Mouse (Mus musculus) forebrain, embryonic 10.5 days (tissue): ENCODE results near the gene 1700022I11Rik. TPM values are rescaled to one million over a fixed set of nuclear protein-coding genes. Genes with fewer than 3 reads are reported as not detected.
A peak's percentile ranks its signal among the peaks of the same experiment; 100 is the strongest.

Source experiments
- DNase-seq: peaks from one replicate; pipeline ENCODE4 v3.0.0-alpha.2; 2017; ENCODE audit warnings: low spot score; ENCODE audit errors: extremely low spot score
- H3K27ac ChIP-seq: fragments of 300-500 bp; sonication (generic); 2 replicates; pipeline ENCODE4 v1.5.1; 2016; ENCODE audit warnings: mild to moderate bottlenecking
- H3K27me3 ChIP-seq: fragments of 300-500 bp; sonication (generic); 2 replicates; pipeline ENCODE4 v1.6.1; 2016; ENCODE audit warnings: mild to moderate bottlenecking; ENCODE audit not compliant: poor library complexity, severe bottlenecking
- H3K36me3 ChIP-seq: fragments of 300-500 bp; sonication (generic); replicated peaks from 2 replicates; pipeline ENCODE4 v1.6.1; 2016; ENCODE audit warnings: mild to moderate bottlenecking, moderate library complexity
- H3K4me1 ChIP-seq: fragments of 300-500 bp; sonication (generic); 2 replicates; pipeline ENCODE4 v1.6.1; 2016
- H3K4me3 ChIP-seq: fragments of 300-500 bp; sonication (generic); 2 replicates; pipeline ENCODE4 v1.5.1; 2016; ENCODE audit warnings: mild to moderate bottlenecking, moderate library complexity
- H3K9me3 ChIP-seq: fragments of 300-500 bp; sonication (generic); 2 replicates; pipeline ENCODE4 v1.6.1; 2016; ENCODE audit warnings: mild to moderate bottlenecking, moderate library complexity
- WGBS: fragments of 180-500 bp; shearing (Covaris S2); methylation state at CpG from one replicate; pipeline ENCODE4 v1.1.7; 2016; 5-methylcytosine and 5-hydroxymethylcytosine counted together
- polyA plus RNA-seq: library from polyadenylated mRNA; unstranded; fragments of >200 nt; fragmentation: Nextera tagmentation; extraction: Ambion mirVana; gene quantifications from 2 replicates; pipeline ENCODE4 v1.2.1, GENCODE M21; 2016

Gene 1700022I11Rik
- polyA plus RNA-seq, 1 experiment from 2014 or later = 0.52 TPM

GRCm38 (mm10) chr4:42945043-42945442, 24.4 kb upstream of the 1700022I11Rik start:
- WGBS = 13% methylated on average over 6 of the region's 6 CpGs
- no peak for DNase-seq
- H3K4me3 ChIP-seq = no peak overlapping the region

GRCm38 (mm10) chr4:42945445-42945844, 24.0 kb upstream of the 1700022I11Rik start:
- no peak overlapping the region for H3K27ac ChIP-seq
- no peaks in the 10 kb centered on the region for H3K36me3 ChIP-seq
- H3K4me1 ChIP-seq = peaks cover 45% of the 10 kb centered on the region
- 88% methylated on average over 3 of the region's 3 CpGs for WGBS
- no peaks in the 10 kb centered on the region for H3K9me3 ChIP-seq
- H3K4me3 ChIP-seq = no peak overlapping the region
- no peak for DNase-seq
- peaks cover 28% of the 10 kb centered on the region for H3K27me3 ChIP-seq

More at GRCm38 (mm10) chr4:42945043-42945442, 24.4 kb upstream of the 1700022I11Rik start:
- Histone ChIP-seq H3K27me3 (peaks cover 28% of the 10 kb centered on the region), H3K9me3 (no peaks in the 10 kb centered on the region), H3K27ac (no peak overlapping the region), H3K4me1 (peaks cover 41% of the 10 kb centered on the region), H3K36me3 (no peaks in the 10 kb centered on the region)

GRCm38 (mm10) chr4:42945952-42946351, 23.5 kb upstream of the 1700022I11Rik start:
- peaks cover 28% of the 10 kb centered on the region for H3K27me3 ChIP-seq
- H3K4me1 ChIP-seq = peaks cover 50% of the 10 kb centered on the region
- peak; percentile 66 for DNase-seq
- H3K4me3 ChIP-seq = no peak overlapping the region
- H3K9me3 ChIP-seq = no peaks in the 10 kb centered on the region
- no peaks in the 10 kb centered on the region for H3K36me3 ChIP-seq
- 11% methylated on average over 5 of the region's 5 CpGs for WGBS
- no peak overlapping the region for H3K27ac ChIP-seq

- DNase-seq = peak; percentile 61
- Histone ChIP-seq H3K4me1 (peaks cover 57% of the 10 kb centered on the region), H3K27ac (no peak overlapping the region), H3K4me3 (0 out of 2 replicates have a peak overlapping the region, but pooled peaks have one; percentile 7), H3K27me3 (peaks cover 28% of the 10 kb centered on the region), H3K36me3 (no peaks in the 10 kb centered on the region), H3K9me3 (no peaks in the 10 kb centered on the region)
- whole genome bisulfite sequencing = 46% methylated on average over 10 of the region's 10 CpGs
These were observed 22.6 kb upstream of the 1700022I11Rik start for GRCm38 (mm10) chr4:42946733-42947290.

- H3K4me3 ChIP-seq = peak overlapping the region; percentile 90; the same call in 1 of the 2 replicates
- H3K4me1 ChIP-seq = peaks cover 74% of the 10 kb centered on the region
- peaks cover 9% of the 10 kb centered on the region; the same call in 1 of the 2 replicates for H3K36me3 ChIP-seq
- peaks cover 28% of the 10 kb centered on the region for H3K27me3 ChIP-seq
- DNase-seq = no peak
- 0 out of 2 replicates have a peak overlapping the region, but pooled peaks have one; percentile 98 for H3K27ac ChIP-seq
- no peaks in the 10 kb centered on the region for H3K9me3 ChIP-seq
- 53% methylated on average over 13 of the region's 13 CpGs for WGBS
These were observed 20.9 kb upstream of the 1700022I11Rik start for GRCm38 (mm10) chr4:42948527-42948926.

GRCm38 (mm10) chr4:42949051-42949675, 20.2 kb upstream of the 1700022I11Rik start:
- Histone ChIP-seq H3K4me1 (peaks cover 80% of the 10 kb centered on the region), H3K36me3 (peaks cover 9% of the 10 kb centered on the region; the same call in 1 of the 2 replicates), H3K27me3 (peaks cover 28% of the 10 kb centered on the region), H3K9me3 (no peaks in the 10 kb centered on the region), H3K27ac (peak overlapping the region; percentile 98), H3K4me3 (peak overlapping the region; percentile 90)
- DNase-seq = peak; percentile 37
- WGBS = 17% methylated on average over 14 of the region's 14 CpGs

- peak; percentile 95 for DNase-seq
- H3K4me3 ChIP-seq = peak within 1 kb of the TSS; percentile 90
- peak within 1 kb of the TSS; percentile 98 for H3K27ac ChIP-seq
- H3K27me3 ChIP-seq = peaks cover 28% of the 10 kb centered on the region
- peaks cover 85% of the 10 kb centered on the region for H3K4me1 ChIP-seq
- peaks cover 11% of the 10 kb centered on the region for H3K36me3 ChIP-seq
- 1% methylated on average over 39 of the region's 39 CpGs for WGBS
- no peaks in the 10 kb centered on the region for H3K9me3 ChIP-seq
These were observed 19.7 kb upstream of the 1700022I11Rik start, which contains the start of gene Dnajb5 for GRCm38 (mm10) chr4:42949676-42950051. Gene Dnajb5 (plus strand): TSS chr4:42949814.

GRCm38 (mm10) chr4:42950065-42950558, 19.3 kb upstream of the 1700022I11Rik start:
- peak; percentile 86 for DNase-seq
- WGBS = 2% methylated on average over 25 of the region's 27 CpGs
- Histone ChIP-seq H3K4me1 (peaks cover 86% of the 10 kb centered on the region), H3K27ac (peak overlapping the region; percentile 98), H3K27me3 (peaks cover 28% of the 10 kb centered on the region), H3K9me3 (no peaks in the 10 kb centered on the region), H3K4me3 (peak overlapping the region; percentile 90), H3K36me3 (peaks cover 16% of the 10 kb centered on the region)

- H3K27ac ChIP-seq = 0 out of 2 replicates have a peak overlapping the region, but pooled peaks have one; percentile 26
- peak overlapping the region; percentile 90; the same call in 1 of the 2 replicates for H3K4me3 ChIP-seq
- peaks cover 23% of the 10 kb centered on the region for H3K27me3 ChIP-seq
- H3K9me3 ChIP-seq = no peaks in the 10 kb centered on the region
- DNase-seq = no peak
- peaks cover 26% of the 10 kb centered on the region for H3K36me3 ChIP-seq
- peaks cover 81% of the 10 kb centered on the region for H3K4me1 ChIP-seq
- 67% methylated on average over 11 of the region's 11 CpGs for WGBS
These were observed 17.9 kb upstream of the 1700022I11Rik start for GRCm38 (mm10) chr4:42951206-42952195.

- peak overlapping the region; percentile 22; the same call in 1 of the 2 replicates for H3K4me3 ChIP-seq
- H3K9me3 ChIP-seq = no peaks in the 10 kb centered on the region
- WGBS = 87% methylated on average over 7 of the region's 7 CpGs
- peaks cover 36% of the 10 kb centered on the region for H3K36me3 ChIP-seq
- peak overlapping the region; percentile 27; the same call in 1 of the 2 replicates for H3K27ac ChIP-seq
- H3K4me1 ChIP-seq = peaks cover 70% of the 10 kb centered on the region
- no peak for DNase-seq
- H3K27me3 ChIP-seq = peaks cover 12% of the 10 kb centered on the region
These were observed 16.8 kb upstream of the 1700022I11Rik start for GRCm38 (mm10) chr4:42952563-42952962.

GRCm38 (mm10) chr4:42953435-42954094, 15.8 kb upstream of the 1700022I11Rik start:
- DNase-seq = no peak
- peaks cover 45% of the 10 kb centered on the region for H3K36me3 ChIP-seq
- no peaks in the 10 kb centered on the region for H3K9me3 ChIP-seq
- H3K27ac ChIP-seq = peak overlapping the region; percentile 72
- peaks cover 2% of the 10 kb centered on the region for H3K27me3 ChIP-seq
- WGBS = 14% methylated on average over 10 of the region's 10 CpGs
- peak overlapping the region; percentile 22 for H3K4me3 ChIP-seq
- peaks cover 60% of the 10 kb centered on the region for H3K4me1 ChIP-seq
